Mouse (Mus musculus) neural tube, embryonic 14.5 days (tissue): ENCODE measurements at regions not wholly inside any gene's neighbourhood (a gene's known extent, or its start where the extent isn't known, plus 50 kb on each side); places are given as distances from the start of the nearest gene placed in this dataset.

ENCODE experiments used
- ATAC-seq: fragments of 200-750 bp; cut with Nextera tagmentation; 2 replicates; pipeline ENCODE4 v1.8.0; 2017; ENCODE audit warnings: low read depth, mild to moderate bottlenecking, moderate TSS enrichment, moderate library complexity
- H3K27ac ChIP-seq: fragments of 300-500 bp; sonication (generic); 2 replicates; pipeline ENCODE4 v1.5.1; 2014; ENCODE audit warnings: low read depth, mild to moderate bottlenecking, control low read depth, low read length, moderate library complexity, mixed read lengths
- H3K27me3 ChIP-seq: fragments of 300-500 bp; sonication (generic); 2 replicates; pipeline ENCODE4 v1.6.1; 2014; ENCODE audit warnings: low read length; ENCODE audit not compliant: control insufficient read depth, insufficient read depth
- H3K36me3 ChIP-seq: fragments of 300-500 bp; sonication (generic); 2 replicates; pipeline ENCODE4 v1.6.1; 2014; ENCODE audit warnings: low read length, mixed read lengths; ENCODE audit not compliant: control insufficient read depth, insufficient read depth
- H3K4me1 ChIP-seq: fragments of 300-500 bp; sonication (generic); 2 replicates; pipeline ENCODE4 v1.6.1; 2014; ENCODE audit warnings: low read length; ENCODE audit not compliant: control insufficient read depth, insufficient read depth
- H3K4me2 ChIP-seq: fragments of 300-500 bp; sonication (generic); 2 replicates; pipeline ENCODE4 v1.6.1; 2014; ENCODE audit warnings: mild to moderate bottlenecking, low read depth, low read length, control low read depth
- H3K4me3 ChIP-seq: fragments of 300-500 bp; sonication (generic); 2 replicates; pipeline ENCODE4 v1.5.1; 2014; ENCODE audit warnings: low read depth, low read length, control low read depth, mixed read lengths
- H3K9ac ChIP-seq: fragments of 300-500 bp; sonication (generic); replicated peaks from 2 replicates; pipeline ENCODE4 v1.6.1; 2014; ENCODE audit warnings: low read depth, mild to moderate bottlenecking, control low read depth, low read length, mixed read lengths
- H3K9me3 ChIP-seq: fragments of 300-500 bp; sonication (generic); 2 replicates; pipeline ENCODE4 v1.6.1; 2016; ENCODE audit warnings: low read length; ENCODE audit not compliant: control insufficient read depth
- WGBS: fragments of 180-500 bp; shearing (Covaris S2); extraction: QIAGEN DNeasy Blood & Tissue Kit; methylation state at CpG from one replicate; pipeline ENCODE4 v1.1.7; 2014; 5-methylcytosine and 5-hydroxymethylcytosine counted together

DNA sequence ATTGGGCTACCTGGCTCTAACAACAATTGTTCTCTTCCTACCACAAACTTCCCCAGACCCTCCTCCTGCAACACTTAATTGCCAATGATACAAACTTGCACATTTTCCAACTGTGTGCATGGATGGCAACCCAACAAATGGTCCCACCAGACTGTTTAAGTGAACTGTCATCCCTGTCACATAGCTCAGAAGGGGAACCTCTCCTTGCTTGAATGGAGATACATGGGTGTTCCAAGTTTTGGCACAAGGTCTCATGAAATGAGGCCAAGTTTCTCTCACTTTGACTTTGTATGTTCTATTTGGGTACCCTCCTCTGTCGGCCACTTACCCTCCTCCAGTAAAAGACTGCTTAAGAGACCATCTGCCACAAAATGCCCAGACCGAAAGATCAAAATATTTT, 507.2 kb upstream of the Nr3c2 start:
- ATAC-seq: no peak
- Histone ChIP-seq H3K27ac (no peak overlapping the region), H3K9ac (no peak overlapping the region), H3K36me3 (no peaks in the 10 kb centered on the region), H3K4me2 (no peak overlapping the region), H3K4me3 (no peak overlapping the region), H3K27me3 (no peaks in the 10 kb centered on the region), H3K9me3 (no peaks in the 10 kb centered on the region), H3K4me1 (no peaks in the 10 kb centered on the region)
- 93% methylated on average over 2 of the region's 2 CpGs for WGBS

GRCm38 (mm10) chr8:76422459-76422858, 476.8 kb upstream of the Nr3c2 start:
- H3K4me3 ChIP-seq: no peak overlapping the region
- no peak overlapping the region for H3K27ac ChIP-seq
- no peaks in the 10 kb centered on the region for H3K27me3 ChIP-seq
- H3K9ac ChIP-seq: no peak overlapping the region
- no peaks in the 10 kb centered on the region for H3K4me1 ChIP-seq
- H3K36me3 ChIP-seq: no peaks in the 10 kb centered on the region
- no peak for ATAC-seq
- H3K4me2 ChIP-seq: no peak overlapping the region
- 98% methylated on average over 1 of the region's 1 CpGs for WGBS
- no peaks in the 10 kb centered on the region for H3K9me3 ChIP-seq

GRCm38 (mm10) chr8:76422861-76423532, 476.2 kb upstream of the Nr3c2 start:
- Histone ChIP-seq H3K4me3 (no peak overlapping the region), H3K36me3 (no peaks in the 10 kb centered on the region), H3K4me1 (no peaks in the 10 kb centered on the region), H3K4me2 (no peak overlapping the region), H3K27me3 (no peaks in the 10 kb centered on the region), H3K9me3 (no peaks in the 10 kb centered on the region), H3K9ac (no peak overlapping the region), H3K27ac (no peak overlapping the region)
- no peak for ATAC-seq
- WGBS: 69% methylated on average over 7 of the region's 7 CpGs

DNA sequence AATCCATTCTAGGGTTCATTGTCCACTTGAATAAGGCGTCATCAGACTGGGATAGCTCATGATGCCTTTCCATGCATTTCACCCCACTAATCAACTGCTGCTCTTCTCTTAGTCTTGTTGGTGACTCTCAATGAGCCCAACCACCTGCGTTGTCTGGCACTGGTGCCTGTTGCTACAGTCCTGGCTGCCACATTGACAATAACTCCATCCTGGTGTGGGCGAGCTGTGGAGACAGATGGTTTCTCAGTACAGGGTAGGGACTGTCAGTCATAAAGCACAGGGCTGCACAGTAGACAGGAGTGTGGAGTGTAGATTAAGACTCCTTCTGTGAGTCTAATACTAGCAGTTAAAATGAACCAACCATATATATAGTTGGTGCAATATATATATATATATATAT, 469.4 kb upstream of the Nr3c2 start:
- ATAC-seq: no peak
- no peak overlapping the region for H3K4me3 ChIP-seq
- no peaks in the 10 kb centered on the region for H3K9me3 ChIP-seq
- H3K4me1 ChIP-seq: no peaks in the 10 kb centered on the region
- no peak overlapping the region for H3K4me2 ChIP-seq
- no peak overlapping the region for H3K27ac ChIP-seq
- H3K27me3 ChIP-seq: no peaks in the 10 kb centered on the region
- no peak overlapping the region for H3K9ac ChIP-seq
- no peaks in the 10 kb centered on the region for H3K36me3 ChIP-seq
- 87% methylated on average over 3 of the region's 3 CpGs for WGBS

GRCm38 (mm10) chr8:76432813-76433212, 466.4 kb upstream of the Nr3c2 start:
- Histone ChIP-seq H3K27ac (no peak overlapping the region), H3K4me2 (no peak overlapping the region), H3K4me1 (no peaks in the 10 kb centered on the region), H3K27me3 (no peaks in the 10 kb centered on the region), H3K4me3 (no peak overlapping the region), H3K9me3 (no peaks in the 10 kb centered on the region), H3K9ac (no peak overlapping the region), H3K36me3 (no peaks in the 10 kb centered on the region)
- no peak for ATAC-seq

DNA sequence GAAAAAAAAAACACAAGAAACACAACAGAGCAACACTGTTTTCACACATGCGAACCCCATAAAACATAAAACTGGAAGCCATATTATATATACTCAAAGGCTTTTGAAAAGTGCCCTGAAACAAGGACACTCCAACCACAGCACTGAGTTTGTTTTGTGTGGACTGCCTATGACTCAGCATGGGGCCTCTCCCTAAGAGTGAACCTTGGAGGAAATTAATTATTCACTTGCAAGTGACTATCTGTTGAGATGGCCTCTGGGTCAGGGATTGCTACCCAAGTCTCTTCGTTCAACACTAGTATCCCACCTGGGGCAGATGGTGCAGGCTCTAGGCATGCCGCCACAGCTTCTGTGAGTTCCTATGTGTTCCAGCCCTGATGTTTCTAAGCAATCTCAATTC, 461.3 kb upstream of the Nr3c2 start:
- Histone ChIP-seq H3K4me3 (no peak overlapping the region), H3K27ac (no peak overlapping the region), H3K9ac (no peak overlapping the region), H3K4me1 (no peaks in the 10 kb centered on the region), H3K36me3 (no peaks in the 10 kb centered on the region), H3K4me2 (no peak overlapping the region), H3K27me3 (no peaks in the 10 kb centered on the region), H3K9me3 (no peaks in the 10 kb centered on the region)
- 91% methylated on average over 3 of the region's 3 CpGs for whole genome bisulfite sequencing
- no peak for ATAC-seq

GRCm38 (mm10) chr8:76474464-76475208, 424.6 kb upstream of the Nr3c2 start:
- no peak for ATAC-seq

DNA sequence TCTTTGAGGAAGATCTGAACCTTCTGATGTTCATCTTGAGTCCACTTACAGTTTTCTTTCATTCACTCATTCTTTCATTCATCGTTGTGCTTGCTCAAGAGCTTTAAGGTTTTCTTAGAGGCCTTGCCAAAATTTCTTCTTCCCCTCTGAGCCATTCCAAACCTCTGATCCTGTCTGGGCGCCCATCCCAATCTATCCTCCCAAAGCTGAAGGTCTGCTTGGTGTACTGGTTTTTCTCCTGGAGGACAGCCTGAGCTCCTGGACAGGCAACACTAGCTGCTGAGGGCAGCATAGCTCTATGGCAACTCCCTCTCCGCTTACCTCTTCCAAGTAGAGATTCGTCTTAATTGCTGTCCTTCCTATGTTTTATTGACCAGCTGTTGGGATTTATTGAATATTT, 420.3 kb upstream of the Nr3c2 start:
- no peak for ATAC-seq
- WGBS: 92% methylated on average over 4 of the region's 4 CpGs
- H3K4me3 ChIP-seq: no peak overlapping the region

More at GRCm38 (mm10) chr8:76474464-76475208, 424.6 kb upstream of the Nr3c2 start:
- Histone ChIP-seq H3K9ac (no peak overlapping the region), H3K27ac (no peak overlapping the region), H3K4me1 (no peaks in the 10 kb centered on the region), H3K4me2 (no peak overlapping the region), H3K4me3 (no peak overlapping the region), H3K9me3 (no peaks in the 10 kb centered on the region), H3K27me3 (no peaks in the 10 kb centered on the region), H3K36me3 (no peaks in the 10 kb centered on the region)
- WGBS: 84% methylated on average over 5 of the region's 5 CpGs

GRCm38 (mm10) chr8:76503621-76504020, 395.6 kb upstream of the Nr3c2 start:
- no peak for ATAC-seq
- no peaks in the 10 kb centered on the region for H3K9me3 ChIP-seq
- H3K4me2 ChIP-seq: no peak overlapping the region
- H3K9ac ChIP-seq: no peak overlapping the region
- no peaks in the 10 kb centered on the region for H3K36me3 ChIP-seq
- H3K27ac ChIP-seq: no peak overlapping the region
- H3K4me3 ChIP-seq: no peak overlapping the region
- no peaks in the 10 kb centered on the region for H3K4me1 ChIP-seq
- WGBS: 92% methylated on average over 1 of the region's 1 CpGs
- no peaks in the 10 kb centered on the region for H3K27me3 ChIP-seq

More for the DNA sequence above, 420.3 kb upstream of the Nr3c2 start:
- H3K36me3 ChIP-seq: no peaks in the 10 kb centered on the region
- no peaks in the 10 kb centered on the region for H3K9me3 ChIP-seq
- H3K4me2 ChIP-seq: no peak overlapping the region
- no peak overlapping the region for H3K9ac ChIP-seq
- H3K27ac ChIP-seq: no peak overlapping the region
- H3K27me3 ChIP-seq: no peaks in the 10 kb centered on the region
- H3K4me1 ChIP-seq: no peaks in the 10 kb centered on the region
